Mouse (Mus musculus): ENCODE measurements at regions not wholly inside any gene's neighbourhood (a gene's known extent, or its start where the extent isn't known, plus 50 kb on each side); places are given as distances from the start of the nearest gene placed in this dataset.

GRCm38 (mm10) chr12:109525613-109526012 is 73.0 kb downstream of the Dlk1 start:
- TF ChIP-seq POLR2A (IDR thresholded peaks at IDR 0.05; ENCODE audit: borderline replicate concordance, control insufficient read depth, low read depth, low read length) (no peak), CTCF (IDR thresholded peaks at IDR 0.05; ENCODE audit: control insufficient read depth, insufficient read depth, low read length) (no peak)
